ENCODE assay signal across 14 mouse cellular contexts in the genomic region with DNA sequence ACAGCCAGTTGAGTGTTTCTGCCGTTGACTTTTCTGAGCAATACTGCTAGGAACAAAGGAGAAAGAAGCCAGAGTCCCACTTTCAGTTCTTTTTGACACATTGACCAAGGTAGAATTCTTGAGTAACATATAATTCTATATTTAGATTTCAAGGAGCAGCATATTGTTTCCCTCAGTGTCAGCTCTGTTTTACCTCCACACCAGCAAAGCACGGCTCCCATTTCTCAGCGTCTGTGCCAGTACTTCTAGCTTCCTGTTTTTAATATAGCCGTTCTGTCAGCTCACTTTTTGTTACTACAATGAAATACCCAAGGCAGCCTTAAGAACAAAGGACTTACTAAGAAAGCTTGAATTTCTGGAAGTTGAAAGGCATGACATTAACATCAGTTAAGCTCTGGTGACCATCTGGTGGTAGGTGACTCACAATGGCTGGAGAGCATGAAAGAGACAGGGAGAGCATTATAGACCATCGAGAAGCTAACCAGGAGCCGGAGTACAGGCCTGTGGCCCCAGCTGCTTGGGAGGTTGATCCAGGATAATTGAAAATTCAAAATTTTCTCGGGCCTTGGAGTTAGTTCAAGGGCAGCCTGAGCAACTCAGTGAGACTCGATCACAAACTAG. TPM values are rescaled to one million over a fixed set of nuclear protein-coding genes. Genes with fewer than 3 reads are reported as not detected.
DNase-seq lines count a peak whose midpoint lies in the region; ATAC-seq lines count a peak whose summit lies in the region.
"Had no signal": no experiment of that assay in that cellular context is flagged by ENCODE, and none has a peak within 500 bp of the region (broad histone marks: within the 10 kb centered on the region; RNA-seq: fewer than 3 reads in every experiment).

No protein-coding gene starts in this region.

- H3K4me2 ChIP-seq in heart, embryonic 13.5 days: no peak overlapping the region
- no peak overlapping the region for H3K4me2 ChIP-seq in lung, embryonic 16.5 days (ENCODE audit: low read depth, low read length)
- H3K4me2 ChIP-seq: liver, embryonic 13.5 days had no signal

- H3K4me3 ChIP-seq in heart, embryonic 13.5 days: no peak overlapping the region
- H3K4me3 ChIP-seq in lung, embryonic 16.5 days (ENCODE audit: low read length): no peak overlapping the region
- H3K4me3 ChIP-seq: gastrocnemius, adult 2 months; liver, embryonic 13.5 days had no signal

- 60% methylated on average over 8 of the region's 8 CpGs for WGBS in heart, embryonic 13.5 days
- WGBS in lung, embryonic 16.5 days: 61% methylated on average over 8 of the region's 8 CpGs

- intact Hi-C loops in left cerebral cortex, postnatal 25 days (cut with DNase I): no loop called here

- no peak for ATAC-seq in heart, embryonic 13.5 days (ENCODE audit: extremely low read depth, insufficient number of reproducible peaks, low FRiP score, low TSS enrichment)
- ATAC-seq in lung, embryonic 16.5 days (ENCODE audit: low read depth): no peak
- ATAC-seq: hindbrain, embryonic 16.5 days had no signal

- no peaks in the 10 kb centered on the region for H3K27me3 ChIP-seq in heart, embryonic 13.5 days (replicated peaks)
- no peaks in the 10 kb centered on the region for H3K27me3 ChIP-seq in lung, embryonic 16.5 days (ENCODE audit: control insufficient read depth, insufficient read depth, low read depth, low read length)
- H3K27me3 ChIP-seq: liver, embryonic 13.5 days had no signal

- peaks cover 12% of the 10 kb centered on the region; the same call in 1 of the 2 replicates for H3K4me1 ChIP-seq in heart, embryonic 13.5 days
- H3K4me1 ChIP-seq in lung, embryonic 16.5 days (replicated peaks; ENCODE audit: control insufficient read depth, insufficient read depth, low read length): no peaks in the 10 kb centered on the region
- H3K4me1 ChIP-seq: liver, embryonic 13.5 days had no signal

- H3K9me3 ChIP-seq in heart, embryonic 13.5 days: no peaks in the 10 kb centered on the region
- no peaks in the 10 kb centered on the region for H3K9me3 ChIP-seq in lung, embryonic 16.5 days (ENCODE audit: control insufficient read depth, low read length)
- H3K9me3 ChIP-seq: liver, embryonic 13.5 days had no signal

- no peaks in the 10 kb centered on the region for H3K36me3 ChIP-seq in heart, embryonic 13.5 days
- H3K36me3 ChIP-seq in lung, embryonic 16.5 days (ENCODE audit: control insufficient read depth, insufficient read depth, low read length): no peaks in the 10 kb centered on the region
- H3K36me3 ChIP-seq: liver, embryonic 13.5 days had no signal

- peak overlapping the region; percentile 9; the same call in 1 of the 2 replicates for H3K27ac ChIP-seq in heart, embryonic 13.5 days (replicated peaks)
- H3K27ac ChIP-seq in lung, embryonic 16.5 days (ENCODE audit: low read length): peak overlapping the region; percentile 30; the same call in 1 of the 2 replicates
- H3K27ac ChIP-seq: gastrocnemius, adult 2 months; liver, embryonic 13.5 days had no signal

- DNase-seq in heart, adult 8-10 months (ENCODE audit: low spot score): no peak
- DNase-seq in lung, adult 18-20 months: no peak
- peak; percentile 15 for DNase-seq in induced T-regulatory cell, adult 2 months (ENCODE audit: low read depth)
- no peak for DNase-seq in layer of hippocampus, adult 11-12 months (ENCODE audit: low spot score)
- no peak for DNase-seq in left cerebral cortex, postnatal 25 days (ENCODE audit: low spot score in 2 of 2)
- DNase-seq in right cerebral cortex, postnatal 14 days: no peak
- DNase-seq: cerebellum, postnatal 25 days; gastrocnemius, adult 2 months; liver, embryonic 13.5 days; spleen, adult 18-20 months; thymus, postnatal 25 days had no signal

- H3K9ac ChIP-seq in heart, embryonic 13.5 days: no peak overlapping the region
- H3K9ac ChIP-seq in lung, embryonic 16.5 days (ENCODE audit: low read length): no peak overlapping the region
- H3K9ac ChIP-seq: liver, embryonic 13.5 days had no signal

RNA-seq across cellular contexts. Expression of a gene that starts 28.9 kb away (rescaled TPM):
- 228 and 259 TPM in 2 replicates for polyA plus RNA-seq in heart, embryonic 13.5 days (2015; fragmentation: Nextera tagmentation; extraction: Ambion mirVana)
- 1,000 to 10,000 TPM; 1,741 to 2,078 (median 1,948) TPM for total RNA-seq in heart, adult 8-10 months (2022)
- polyA plus RNA-seq in lung, embryonic 16.5 days (2015; fragmentation: Nextera tagmentation; extraction: Ambion mirVana): 29.7 and 31.2 TPM in 2 replicates
- total RNA-seq in left cerebral cortex, postnatal 25 days (2021): 10 to 100 TPM; 53.9 to 54.4 TPM

Comparison
In these comparisons a context has a peak if more than half of its experiments do, and no peak if none do; other contexts are left out.
1. RNA of a gene that starts 28.9 kb away (total RNA-seq): 1,741 to 2,078 TPM in heart, adult 8-10 months; 53.9 to 54.4 TPM in left cerebral cortex, postnatal 25 days; every median in the first group is over 10 times any median in the second.